Comparison of ENCODE assay signal across 1 mouse cellular context in the genomic region with DNA sequence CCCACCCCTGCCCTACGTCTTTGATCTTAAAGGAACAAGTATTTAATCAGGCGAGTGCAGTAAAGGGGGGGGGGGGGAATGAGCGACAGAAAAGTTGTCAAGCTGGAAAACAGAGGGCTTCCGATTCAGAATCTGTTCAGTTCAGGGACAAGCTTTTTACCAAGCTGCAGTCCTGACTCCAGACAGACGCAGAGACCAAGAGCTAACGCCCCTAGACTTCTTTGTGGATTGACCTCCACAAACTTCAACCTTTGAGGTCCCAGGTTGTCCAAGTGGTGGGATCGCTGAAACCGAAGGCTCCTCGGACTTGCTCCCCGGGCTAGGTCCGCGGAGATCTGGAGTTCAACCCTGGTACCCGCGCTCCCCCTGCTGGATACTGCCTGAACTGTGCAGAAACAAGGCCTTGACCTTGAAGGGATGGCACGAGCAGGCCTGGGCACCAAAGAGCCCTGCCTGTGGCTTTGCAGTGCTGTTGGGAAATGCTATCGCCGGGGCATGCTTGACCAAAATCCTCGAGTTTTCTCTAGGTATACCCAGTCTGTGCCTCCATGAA.
A peak's percentile ranks its signal among the peaks of the same experiment; 100 is the strongest.
TF ChIP-seq lines count a peak whose summit lies in the region.

No protein-coding gene starts in this region.

TF ChIP-seq in CH12.LX, 34 proteins besides CTCF, POLR2A, EP300 and RAD21:
- peak; percentile 71 for TF ChIP-seq BHLHE40 (IDR thresholded peaks at IDR 0.05; ENCODE audit: low read depth, low read length)
- no peak for TF ChIP-seq MYC (IDR thresholded peaks at IDR 0.05; ENCODE audit: low read depth, low read length)
- peak; percentile 70 for TF ChIP-seq ZC3H11A (IDR thresholded peaks at IDR 0.05; ENCODE audit: low read depth, low read length)
- no peak for TF ChIP-seq E2F4 (IDR thresholded peaks at IDR 0.05; ENCODE audit: insufficient replicate concordance, low read depth, low read length)
- TF ChIP-seq SMC3 (IDR thresholded peaks at IDR 0.05; ENCODE audit: low read depth, low read length) = peak; percentile 96
- 0 out of 2 replicates have a peak, but pooled peaks have one; percentile 27 for TF ChIP-seq IRF4 (IDR thresholded peaks at IDR 0.05; ENCODE audit: low read depth, low read length)
TF ChIP-seq in CH12.LX: peak in this region for 4.
